Mouse (Mus musculus) bone marrow macrophage, adult 2 months (primary cell): ENCODE measurements around the gene Gse1. TPM values are rescaled to one million over a fixed set of nuclear protein-coding genes. Genes with fewer than 3 reads are reported as not detected.

Source experiments
- H3K27ac ChIP-seq: 2 replicates; pipeline ENCODE4 v1.5.1; 2012; ENCODE audit warnings: low read depth, low read length; ENCODE audit not compliant: insufficient read depth
- H3K4me1 ChIP-seq: 2 replicates; pipeline ENCODE4 v1.6.1; 2012; ENCODE audit warnings: low read length; ENCODE audit not compliant: control insufficient read depth, insufficient read depth
- H3K4me3 ChIP-seq: 2 replicates; pipeline ENCODE4 v1.5.1; 2012; ENCODE audit warnings: mild to moderate bottlenecking, low read length, moderate library complexity; ENCODE audit not compliant: insufficient read depth
- CTCF ChIP-seq: IDR thresholded peaks from 2 replicates; pipeline ENCODE4 v1.5.1; 2012; ENCODE audit warnings: low read depth, mild to moderate bottlenecking, low read length, moderate library complexity
- POLR2A ChIP-seq: IDR thresholded peaks from 2 replicates; pipeline ENCODE4 v1.6.1; 2012; ENCODE audit warnings: mild to moderate bottlenecking, low read depth, low read length, borderline replicate concordance
- polyA plus RNA-seq: library from polyadenylated mRNA; stranded (reverse); fragments of >200 nt; gene quantifications from 2 replicates; pipeline ENCODE4 v1.2.4, GENCODE M21; 2012; ENCODE audit not compliant: missing spikeins, insufficient read depth, insufficient read length

Gse1 gene
- polyA plus RNA-seq, 1 experiment = 15.1 TPM

DNA sequence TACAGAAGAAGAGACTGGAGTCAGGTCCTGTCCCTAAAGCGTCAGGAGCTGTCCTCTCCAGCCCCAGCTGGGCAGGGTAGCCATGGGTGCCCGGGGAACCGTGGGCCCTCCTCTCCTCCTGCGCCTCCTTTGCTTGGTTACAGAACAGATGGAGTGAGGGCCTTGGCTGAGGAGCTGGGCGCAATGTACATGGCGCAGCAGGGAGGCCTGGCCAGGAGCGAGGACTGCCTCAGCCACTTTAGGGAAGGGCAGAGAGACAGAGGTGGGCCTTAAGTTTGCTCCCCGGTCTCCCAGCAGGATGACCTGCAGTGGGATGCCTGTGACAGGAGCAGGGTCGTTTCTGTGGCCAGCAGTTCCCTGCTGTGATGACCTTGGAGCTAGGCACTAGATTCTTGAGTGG is 63.4 kb downstream of the Gse1 start:
- Histone ChIP-seq H3K4me3 (no peak overlapping the region), H3K4me1 (peaks cover 7% of the 10 kb centered on the region), H3K27ac (no peak overlapping the region)
- no peak for TF ChIP-seq CTCF
- TF ChIP-seq POLR2A = no peak

DNA sequence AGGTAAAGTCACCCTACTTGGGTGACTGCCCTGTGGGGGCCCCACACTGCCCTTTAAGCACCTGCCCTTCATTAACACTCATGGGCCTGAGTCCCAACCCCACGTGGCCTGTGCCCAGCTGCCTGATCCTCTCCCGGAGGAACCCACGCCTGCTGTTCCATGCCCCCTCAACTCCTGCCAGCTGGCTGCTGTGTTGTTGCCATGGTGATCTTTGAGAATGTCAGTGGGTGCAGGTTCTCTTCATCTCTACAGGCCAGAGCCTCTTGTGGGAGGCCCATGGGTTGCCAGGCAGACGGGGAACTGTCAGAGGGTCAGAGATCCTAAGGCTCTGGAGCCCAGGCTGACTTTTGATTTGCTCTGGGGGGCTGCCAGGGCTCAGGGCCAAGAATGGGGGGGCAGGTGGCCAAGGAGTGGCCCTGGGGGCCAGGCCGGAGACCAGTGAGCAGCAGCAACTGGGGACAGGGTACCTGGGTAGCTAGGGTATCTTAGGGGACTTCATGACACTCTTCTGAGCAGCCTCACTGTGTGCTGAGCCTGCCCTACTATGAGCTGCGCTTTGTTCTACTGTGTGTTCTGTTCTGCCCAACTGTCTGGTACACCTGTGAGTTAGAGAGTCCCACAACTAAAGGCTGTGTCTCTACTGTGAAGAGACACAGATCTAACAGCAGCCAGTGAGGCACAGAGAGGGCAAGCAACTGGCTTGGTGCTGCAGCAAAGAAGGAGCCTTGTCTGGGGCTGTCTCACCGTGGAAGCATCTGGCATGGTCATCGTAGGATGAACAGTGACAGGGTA is 64.3 kb downstream of the Gse1 start:
- no peak overlapping the region for H3K27ac ChIP-seq
- peaks cover 7% of the 10 kb centered on the region for H3K4me1 ChIP-seq
- TF ChIP-seq CTCF = no peak
- TF ChIP-seq POLR2A = no peak
- no peak overlapping the region for H3K4me3 ChIP-seq

DNA sequence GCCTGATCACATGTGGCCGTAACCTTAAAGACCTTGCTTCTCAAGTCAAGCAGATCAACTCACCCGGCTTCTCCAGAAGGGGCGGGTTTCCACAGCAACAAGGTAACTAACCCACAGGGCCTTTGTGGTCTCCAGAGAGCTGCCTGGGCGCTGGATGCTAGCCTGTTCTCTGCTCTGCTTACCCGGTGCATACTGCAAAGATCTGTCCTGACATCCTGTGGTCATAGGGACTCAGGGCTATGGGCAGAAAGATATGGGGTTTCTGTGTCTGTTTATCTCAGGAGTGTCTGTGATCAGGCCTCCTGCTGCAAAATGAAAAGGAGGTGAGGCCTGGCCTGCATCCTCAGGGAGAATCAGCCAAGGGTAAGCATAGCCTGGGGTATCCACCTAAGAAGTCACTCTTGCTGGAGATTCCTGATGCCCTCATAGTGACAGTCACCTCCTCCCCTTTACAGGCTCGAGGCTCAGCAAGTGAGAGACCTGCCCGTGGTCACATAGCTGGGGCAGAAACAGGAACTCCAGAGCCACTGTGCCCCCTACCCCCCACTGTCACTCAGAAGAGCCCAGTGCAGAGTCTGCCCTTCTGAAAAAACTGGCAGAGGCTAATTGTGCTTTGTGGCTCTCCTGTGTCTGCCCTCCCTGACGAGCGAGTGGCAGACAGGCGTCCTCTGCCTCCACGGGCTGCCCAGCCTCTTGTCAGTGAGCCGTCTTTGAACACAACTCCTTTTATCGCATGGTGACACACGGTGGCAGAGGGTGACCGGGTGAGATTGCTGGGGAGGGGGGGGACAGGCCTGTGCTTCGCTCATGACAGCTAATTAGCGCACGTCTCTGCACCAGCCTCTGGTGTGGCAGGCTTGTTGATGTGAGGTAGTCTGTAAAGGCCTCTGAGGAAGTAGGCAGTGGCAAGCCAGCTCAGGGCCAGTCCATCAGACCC is 65.4 kb downstream of the Gse1 start:
- Histone ChIP-seq H3K4me3 (no peak overlapping the region), H3K27ac (no peak overlapping the region), H3K4me1 (peaks cover 7% of the 10 kb centered on the region)
- TF ChIP-seq POLR2A (no peak), CTCF (no peak)

DNA sequence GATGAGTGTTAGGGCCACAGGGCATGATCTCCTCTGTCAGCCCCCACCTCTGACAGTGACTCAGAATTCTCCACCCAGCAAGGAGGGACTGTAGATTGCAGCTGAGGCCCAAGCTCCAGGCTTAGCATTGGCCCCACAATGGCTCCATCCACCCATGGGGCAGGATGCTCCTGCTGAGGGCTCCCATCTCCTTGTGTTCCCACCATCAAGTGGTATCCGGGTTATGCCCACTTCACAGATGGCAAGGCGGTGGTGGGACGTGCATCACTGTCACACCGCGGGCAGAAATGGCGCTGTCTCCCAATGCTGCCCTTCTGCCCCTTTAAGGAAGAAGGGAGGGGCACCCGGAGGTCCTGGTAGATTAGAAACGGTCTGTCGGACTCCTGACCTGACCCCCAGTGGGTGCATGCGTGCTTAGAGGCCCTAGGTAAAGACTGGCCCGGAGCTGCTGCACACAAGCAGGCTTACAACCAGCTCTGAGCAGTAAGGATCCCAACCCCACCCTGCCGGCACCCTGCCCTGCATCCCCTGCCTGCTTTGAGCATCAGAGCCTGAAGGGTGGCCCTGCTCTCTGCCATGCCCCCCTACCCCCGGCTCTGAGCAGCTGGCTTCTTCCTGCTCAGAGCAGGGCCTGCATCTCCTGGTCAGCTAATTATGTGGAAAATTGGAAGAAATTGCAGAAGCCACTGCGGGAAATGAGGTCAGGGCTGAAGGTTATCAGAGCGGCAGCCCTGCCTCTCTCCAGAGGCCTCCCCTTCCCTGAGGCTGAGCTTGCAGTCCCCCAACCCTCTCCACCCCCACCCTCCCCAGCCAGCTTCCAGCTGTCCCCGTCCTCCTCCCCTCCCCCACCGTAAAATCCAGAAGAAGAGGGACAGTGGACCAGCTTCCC is 67.0 kb downstream of the Gse1 start:
- no peak overlapping the region for H3K4me3 ChIP-seq
- no peak for TF ChIP-seq POLR2A
- TF ChIP-seq CTCF = no peak

DNA sequence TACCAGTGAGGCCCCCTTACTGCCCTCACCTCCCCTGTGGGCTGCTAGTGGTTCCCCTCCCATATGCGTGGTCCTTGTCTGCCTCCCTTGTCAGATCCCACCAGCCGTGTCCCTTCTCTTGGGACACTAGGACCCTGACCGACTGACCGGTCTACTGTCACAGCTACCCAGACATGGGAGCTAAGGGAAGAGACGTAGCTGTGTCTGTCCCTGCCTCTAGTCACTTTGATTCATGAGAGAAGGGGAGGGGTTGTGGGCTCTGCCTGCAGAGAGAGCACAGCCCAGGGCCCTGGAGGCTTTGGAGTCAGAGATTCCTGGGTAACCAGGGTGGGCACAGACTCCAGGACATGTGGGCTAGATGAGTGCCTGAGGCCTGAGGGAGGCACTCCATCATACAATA is 68.7 kb downstream of the Gse1 start:
- no peak overlapping the region for H3K4me3 ChIP-seq
- H3K27ac ChIP-seq = no peak overlapping the region
- no peak for TF ChIP-seq CTCF
- TF ChIP-seq POLR2A = no peak
- H3K4me1 ChIP-seq = peaks cover 7% of the 10 kb centered on the region

More for the DNA sequence above, 67.0 kb downstream of the Gse1 start:
- peaks cover 7% of the 10 kb centered on the region for H3K4me1 ChIP-seq
- no peak overlapping the region for H3K27ac ChIP-seq

DNA sequence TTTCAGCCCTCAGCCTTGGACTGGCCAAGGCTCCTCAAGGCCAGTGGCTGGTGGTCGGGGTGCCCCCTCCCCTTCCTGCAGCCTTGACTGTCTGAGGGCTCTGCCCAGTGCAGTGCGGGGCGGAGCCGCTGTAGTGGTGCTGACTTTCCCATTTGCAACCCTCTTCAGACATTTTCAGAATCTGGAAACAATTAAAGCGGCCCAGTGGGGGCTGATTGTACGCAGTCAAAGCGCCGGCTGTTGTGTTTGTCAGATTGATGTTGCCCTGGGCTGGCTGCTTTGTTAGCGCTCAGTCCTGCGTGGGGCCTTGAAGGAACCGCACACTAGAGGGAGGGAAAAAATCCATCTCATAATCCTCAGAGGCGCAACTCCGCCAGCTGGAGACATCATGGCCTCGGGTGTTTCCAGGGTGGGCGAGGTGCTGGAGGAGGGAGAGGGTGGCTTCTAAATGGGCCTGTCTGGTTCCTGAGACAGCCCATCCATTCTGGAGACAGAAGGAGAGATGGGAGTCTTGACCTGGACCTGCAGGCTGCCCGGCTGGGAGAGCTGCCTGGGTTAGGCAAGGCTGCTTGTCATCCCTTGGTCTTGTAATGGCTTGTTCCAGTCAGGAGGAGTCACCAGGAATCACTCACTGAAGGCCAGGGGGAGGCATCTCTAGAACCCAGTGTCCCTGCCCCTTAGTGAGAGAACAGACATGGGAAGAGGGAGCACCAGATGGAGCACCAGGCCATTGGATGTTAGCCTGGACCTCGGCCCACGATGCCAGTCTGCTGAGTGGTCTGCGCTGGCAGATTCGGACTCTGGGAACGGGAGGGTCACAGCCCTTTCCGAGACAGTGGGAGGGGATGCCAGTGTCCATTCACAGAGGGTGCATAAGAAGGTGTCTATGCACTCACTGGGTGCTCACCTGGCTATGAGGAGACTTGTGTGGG is 70.6 kb downstream of the Gse1 start:
- no peak overlapping the region for H3K27ac ChIP-seq
- H3K4me3 ChIP-seq = no peak overlapping the region
- peaks cover 3% of the 10 kb centered on the region for H3K4me1 ChIP-seq
- TF ChIP-seq POLR2A = no peak
- TF ChIP-seq CTCF = no peak

DNA sequence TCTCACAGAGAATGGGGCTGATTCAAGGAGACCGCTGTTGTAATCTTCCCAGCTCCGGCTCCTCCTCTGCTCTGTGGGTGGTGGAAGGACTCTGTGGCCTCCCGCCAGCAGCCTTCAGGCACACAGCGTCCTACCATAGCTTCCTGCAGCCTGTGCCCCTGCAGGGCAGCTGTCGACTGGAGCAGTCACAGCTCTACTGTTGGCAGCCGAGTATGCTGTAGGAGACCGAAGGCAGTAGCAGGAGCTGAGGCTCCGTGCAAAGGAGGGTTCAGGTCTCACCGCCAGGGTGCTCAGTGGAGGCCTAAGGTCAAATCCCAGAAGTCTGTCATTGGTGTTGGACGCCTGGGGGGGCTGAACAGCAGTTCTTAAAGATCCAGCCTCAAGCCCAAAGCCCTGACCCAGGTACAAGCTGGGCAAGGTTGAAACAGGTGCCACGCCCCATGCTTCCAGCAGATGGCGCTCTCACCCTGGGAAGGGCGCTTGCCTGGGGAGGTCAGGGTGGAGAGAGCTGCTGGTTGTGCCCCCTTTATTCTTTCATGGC is 72.4 kb downstream of the Gse1 start:
- H3K27ac ChIP-seq = no peak overlapping the region
- no peak overlapping the region for H3K4me3 ChIP-seq
- no peaks in the 10 kb centered on the region for H3K4me1 ChIP-seq
- no peak for TF ChIP-seq POLR2A
- peak; percentile 98 for TF ChIP-seq CTCF

DNA sequence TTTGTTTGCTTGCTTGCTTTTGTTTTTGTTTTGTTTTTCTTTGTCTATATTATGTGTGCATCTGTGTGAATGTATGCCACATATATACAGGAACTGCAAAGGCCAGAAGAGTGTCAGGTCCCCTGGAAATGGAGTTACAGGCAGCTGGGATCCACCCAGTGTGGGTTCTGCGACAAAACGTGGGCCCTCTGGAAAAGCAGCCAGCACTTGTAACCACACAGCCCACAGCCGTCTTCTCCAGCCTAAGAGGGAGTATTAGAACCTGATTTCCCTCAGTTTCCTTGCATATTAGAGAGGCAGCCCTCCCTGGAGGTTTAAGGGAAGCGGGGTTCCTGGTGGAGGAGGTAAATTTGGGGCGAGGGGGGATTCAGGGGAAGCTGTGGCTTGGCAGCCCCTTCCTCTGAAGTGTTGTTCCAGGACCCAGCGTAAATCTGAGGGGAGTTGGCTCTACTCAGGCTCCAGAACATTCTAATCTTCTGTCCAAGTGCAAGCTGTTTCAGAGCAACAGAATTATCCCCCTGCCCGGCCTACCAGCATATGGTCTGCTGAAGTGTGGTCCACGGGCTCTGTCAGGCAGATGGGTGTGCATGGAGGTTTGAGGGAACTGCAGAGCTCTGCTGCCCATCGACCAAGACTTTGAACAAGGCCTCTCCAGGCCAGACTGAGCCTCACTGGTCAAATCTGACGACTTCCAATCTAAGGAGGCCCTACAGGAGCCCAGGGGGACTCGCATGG is 74.9 kb downstream of the Gse1 start:
- TF ChIP-seq POLR2A = no peak
- no peak for TF ChIP-seq CTCF
- Histone ChIP-seq H3K4me1 (no peaks in the 10 kb centered on the region), H3K27ac (no peak overlapping the region), H3K4me3 (no peak overlapping the region)
